Mouse (Mus musculus) neural tube, embryonic 15.5 days (tissue): Measurements from ENCODE around the gene Bbc3. TPM values are rescaled to one million over a fixed set of nuclear protein-coding genes. Genes with fewer than 3 reads are reported as not detected.
A peak's percentile ranks its signal among the peaks of the same experiment; 100 is the strongest.

Source experiments
- ATAC-seq: fragments of 200-750 bp; cut with Nextera tagmentation; 2 replicates; pipeline ENCODE4 v1.8.0; 2017; ENCODE audit warnings: mild to moderate bottlenecking, moderate TSS enrichment, moderate library complexity; ENCODE audit not compliant: low FRiP score
- H3K27ac ChIP-seq: fragments of 300-500 bp; sonication (generic); replicated peaks from 2 replicates; pipeline ENCODE4 v1.5.1; 2015; ENCODE audit warnings: mild to moderate bottlenecking, inconsistent platforms
- H3K27me3 ChIP-seq: fragments of 300-500 bp; sonication (generic); replicated peaks from 2 replicates; pipeline ENCODE4 v1.6.1; 2015; ENCODE audit warnings: inconsistent platforms
- H3K36me3 ChIP-seq: fragments of 300-500 bp; sonication (generic); 2 replicates; pipeline ENCODE4 v1.6.1; 2015; ENCODE audit warnings: inconsistent platforms
- H3K4me1 ChIP-seq: fragments of 300-500 bp; sonication (generic); 2 replicates; pipeline ENCODE4 v1.6.1; 2015; ENCODE audit warnings: inconsistent platforms
- H3K4me2 ChIP-seq: fragments of 300-500 bp; sonication (generic); 2 replicates; pipeline ENCODE4 v1.6.1; 2015; ENCODE audit warnings: inconsistent platforms, mild to moderate bottlenecking, moderate library complexity
- H3K4me3 ChIP-seq: fragments of 300-500 bp; sonication (generic); replicated peaks from 2 replicates; pipeline ENCODE4 v1.5.1; 2015; ENCODE audit warnings: mild to moderate bottlenecking, inconsistent platforms
- H3K9ac ChIP-seq: fragments of 300-500 bp; sonication (generic); replicated peaks from 2 replicates; pipeline ENCODE4 v1.6.1; 2015; ENCODE audit warnings: mild to moderate bottlenecking, inconsistent platforms
- H3K9me3 ChIP-seq: fragments of 300-500 bp; sonication (generic); replicated peaks from 2 replicates; pipeline ENCODE4 v1.6.1; 2016; ENCODE audit warnings: inconsistent platforms
- WGBS: fragments of 180-500 bp; shearing (Covaris S2); methylation state at CpG from one replicate; pipeline ENCODE4 v1.1.7; 2015; ENCODE audit warnings: mixed read lengths; 5-methylcytosine and 5-hydroxymethylcytosine counted together
- polyA plus RNA-seq: library from polyadenylated mRNA; unstranded; fragments of >200 nt; fragmentation: Nextera tagmentation; extraction: Ambion mirVana; gene quantifications from 2 replicates; pipeline ENCODE4 v1.2.1, GENCODE M21; 2015

Bbc3 gene
- polyA plus RNA-seq, 1 experiment from 2014 or later, result 27.5 TPM

- H3K36me3 ChIP-seq, result peaks cover 64% of the 10 kb centered on the region
Observed at GRCm38 (mm10) chr7:16366133-16366646, 58.0 kb downstream of the Bbc3 start.

GRCm38 (mm10) chr7:16366669-16367068 lies 58.5 kb downstream of the Bbc3 start:
- Histone ChIP-seq H3K9me3 (no peaks in the 10 kb centered on the region), H3K4me2 (no peak overlapping the region), H3K4me1 (peaks cover 3% of the 10 kb centered on the region), H3K9ac (no peak overlapping the region), H3K27me3 (no peaks in the 10 kb centered on the region), H3K36me3 (peaks cover 64% of the 10 kb centered on the region), H3K27ac (no peak overlapping the region), H3K4me3 (no peak overlapping the region)
- ATAC-seq, result no peak
- WGBS, result 49% methylated on average over 4 of the region's 4 CpGs

More at GRCm38 (mm10) chr7:16366133-16366646, 58.0 kb downstream of the Bbc3 start:
- H3K27ac ChIP-seq, result 0 out of 2 replicates have a peak overlapping the region, but pooled peaks have one; percentile 28
- H3K4me3 ChIP-seq, result no peak overlapping the region
- H3K4me2 ChIP-seq, result no peak overlapping the region
- 30% methylated on average over 10 of the region's 10 CpGs for WGBS
- H3K9me3 ChIP-seq, result no peaks in the 10 kb centered on the region
- no peaks in the 10 kb centered on the region for H3K27me3 ChIP-seq
- H3K4me1 ChIP-seq, result peaks cover 3% of the 10 kb centered on the region
- H3K9ac ChIP-seq, result no peak overlapping the region
- no peak for ATAC-seq

Other genes with a start within 250 kb of the Bbc3 start
- gene Zfp541, start 246.6 kb upstream of the Bbc3 start, polyA plus RNA-seq, result 0.15 and 0.17 TPM in 2 replicates
- gene Napa, start 209.9 kb upstream of the Bbc3 start, polyA plus RNA-seq, result 236 and 238 TPM in 2 replicates
- 45.8 and 48.1 TPM in 2 replicates for gene Kptn, start 188.5 kb upstream of the Bbc3 start, polyA plus RNA-seq
- gene Slc8a2, start 178.6 kb upstream of the Bbc3 start, polyA plus RNA-seq, result 1.2 and 1.4 TPM in 2 replicates
- 104 and 126 TPM in 2 replicates for gene Meis3, start 133.3 kb upstream of the Bbc3 start, polyA plus RNA-seq
- gene Dhx34, start 86.4 kb upstream of the Bbc3 start, polyA plus RNA-seq, result 12.2 and 13.2 TPM in 2 replicates
- 0.10 and 0.22 TPM in 2 replicates for gene C5ar2, start 64.2 kb upstream of the Bbc3 start, polyA plus RNA-seq
- 1.7 and 2.7 TPM in 2 replicates for gene C5ar1, start 48.9 kb upstream of the Bbc3 start, polyA plus RNA-seq
- gene Inafm1, start 34.8 kb upstream of the Bbc3 start, polyA plus RNA-seq, result 56.4 and 66.4 TPM in 2 replicates
- gene Ccdc9, start 21.6 kb upstream of the Bbc3 start, polyA plus RNA-seq, result 23.3 and 24.5 TPM in 2 replicates
- gene Sae1, start 79.4 kb downstream of the Bbc3 start, polyA plus RNA-seq, result 239 and 275 TPM in 2 replicates
- gene Zc3h4, start 92.5 kb downstream of the Bbc3 start, polyA plus RNA-seq, result 14.5 and 17.3 TPM in 2 replicates
- 66.4 and 72.3 TPM in 2 replicates for gene Tmem160, start 144.4 kb downstream of the Bbc3 start, polyA plus RNA-seq
- gene Npas1, start 169.3 kb downstream of the Bbc3 start, polyA plus RNA-seq, result 3.6 and 3.8 TPM in 2 replicates